In the genomic region with DNA sequence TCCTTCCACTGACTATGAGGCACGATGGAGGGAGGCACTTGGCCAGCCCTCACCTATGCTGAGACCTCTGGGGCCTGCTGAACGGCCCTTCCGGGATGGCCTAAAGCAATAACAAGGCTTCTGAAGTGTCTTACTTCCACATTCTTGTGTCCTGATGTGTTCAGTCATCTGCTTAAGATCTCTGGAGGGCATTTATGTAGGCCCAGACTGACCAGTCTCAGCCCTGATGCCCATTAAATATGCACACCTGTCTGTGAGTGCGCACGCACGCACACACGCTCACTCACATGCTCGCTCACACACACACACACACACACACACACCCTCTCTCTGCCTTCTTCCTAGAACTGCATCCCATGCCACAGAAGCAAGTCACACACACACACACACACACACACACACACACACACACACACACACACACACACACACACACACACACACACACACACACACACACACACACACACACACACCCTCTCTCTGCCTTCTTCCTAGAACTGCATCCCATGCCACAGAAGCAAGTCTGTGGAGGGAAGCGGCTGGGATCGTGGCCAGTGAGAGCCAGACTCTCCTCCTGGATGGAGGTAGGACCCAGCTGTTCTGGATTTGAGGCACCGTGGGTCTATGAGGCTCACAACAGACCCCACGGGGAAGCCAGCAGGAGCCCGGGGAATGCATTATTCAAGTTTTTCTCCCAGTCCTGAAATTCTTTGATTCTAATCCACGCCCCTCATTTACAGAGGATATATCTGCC, we compare ENCODE assay signal across 9 mouse cellular contexts. TPM values are rescaled to one million over a fixed set of nuclear protein-coding genes. Genes with fewer than 3 reads are reported as not detected.
A peak's percentile ranks its signal among the peaks of the same experiment; 100 is the strongest.
DNase-seq lines count a peak whose midpoint lies in the region; ATAC-seq and TF ChIP-seq lines count a peak whose summit lies in the region.
"Had no signal": no experiment of that assay in that cellular context is flagged by ENCODE, and none has a peak within 500 bp of the region (broad histone marks: within the 10 kb centered on the region; RNA-seq: fewer than 3 reads in every experiment).

No protein-coding gene starts in this region.

- DNase-seq in heart, adult 11 months, result no peak
- DNase-seq in liver, postnatal 0 days, result no peak
- no peak for DNase-seq in thymus, postnatal 36 days
- no peak for DNase-seq in urinary bladder, postnatal 25 days (ENCODE audit: low spot score)
- no peak for DNase-seq in frontal cortex, adult 2 months (ENCODE audit: extremely low spot score in 1 of 2, low spot score in 1 of 2)
- DNase-seq: kidney, adult 11 months had no signal

- H3K4me2 ChIP-seq in heart, embryonic 16.5 days (ENCODE audit: low read depth, low read length), result peak overlapping the region; percentile 55; the same call in 1 of the 2 replicates
- H3K4me2 ChIP-seq in embryonic facial prominence, embryonic 13.5 days, result peak overlapping the region; percentile 18; the same call in 1 of the 2 replicates
- H3K4me2 ChIP-seq in liver, postnatal 0 days (ENCODE audit: low read depth, low read length), result no peak overlapping the region

- peak overlapping the region; percentile 99 for H3K27ac ChIP-seq in heart, embryonic 16.5 days (ENCODE audit: low read length)
- peak overlapping the region; percentile 92 for H3K27ac ChIP-seq in embryonic facial prominence, embryonic 13.5 days
- H3K27ac ChIP-seq in liver, postnatal 0 days (ENCODE audit: low read depth), result peak overlapping the region; percentile 72; the same call in 1 of the 2 replicates

- peak overlapping the region; percentile 68 for H3K9ac ChIP-seq in heart, embryonic 16.5 days (ENCODE audit: low read length)
- peak overlapping the region; percentile 52 for H3K9ac ChIP-seq in embryonic facial prominence, embryonic 13.5 days
- H3K9ac ChIP-seq in liver, postnatal 0 days (replicated peaks), result 0 out of 2 replicates have a peak overlapping the region, but pooled peaks have one; percentile 6

- H3K79me3 ChIP-seq in C2C12 (ENCODE audit: low read depth), result no peaks in the 10 kb centered on the region

- WGBS in heart, embryonic 16.5 days, result 55% methylated on average over 14 of the region's 14 CpGs
- 56% methylated on average over 14 of the region's 14 CpGs for WGBS in embryonic facial prominence, embryonic 13.5 days
- WGBS in liver, postnatal 0 days (ENCODE audit: insufficient replicate concordance), result 78% methylated on average over 14 of the region's 14 CpGs

- no peaks in the 10 kb centered on the region for H3K27me3 ChIP-seq in heart, embryonic 16.5 days (ENCODE audit: control insufficient read depth, insufficient read depth, low read length)
- H3K27me3 ChIP-seq in C2C12 (ENCODE audit: control insufficient read depth, insufficient read depth, insufficient read length), result no peaks in the 10 kb centered on the region
- H3K27me3 ChIP-seq in embryonic facial prominence, embryonic 13.5 days, result no peaks in the 10 kb centered on the region
- H3K27me3 ChIP-seq in liver, postnatal 0 days (ENCODE audit: insufficient read depth, low read length), result no peaks in the 10 kb centered on the region

- peak overlapping the region; percentile 68 for H3ac ChIP-seq in C2C12 (ENCODE audit: control insufficient read depth, insufficient read length, low read depth)

- no peak for TF ChIP-seq CTCF in C2C12 (IDR thresholded peaks at IDR 0.05; ENCODE audit: control insufficient read depth, insufficient read depth, insufficient read length)
- TF ChIP-seq CTCF in liver, postnatal 0 days (IDR thresholded peaks at IDR 0.05; ENCODE audit: low read depth), result no peak

- peaks cover 26% of the 10 kb centered on the region for H3K79me2 ChIP-seq in C2C12 (ENCODE audit: control insufficient read depth, insufficient read depth)

- H3K9me3 ChIP-seq in heart, embryonic 16.5 days (replicated peaks; ENCODE audit: control insufficient read depth, low read length), result no peaks in the 10 kb centered on the region
- H3K9me3 ChIP-seq in embryonic facial prominence, embryonic 13.5 days, result no peaks in the 10 kb centered on the region
- no peaks in the 10 kb centered on the region for H3K9me3 ChIP-seq in liver, postnatal 0 days (ENCODE audit: low read length)

- no peak for TF ChIP-seq EP300 in liver, postnatal 0 days (IDR thresholded peaks at IDR 0.05; ENCODE audit: low read depth)

- H3K36me3 ChIP-seq in heart, embryonic 16.5 days (ENCODE audit: control insufficient read depth, insufficient read depth), result no peaks in the 10 kb centered on the region
- H3K36me3 ChIP-seq in C2C12 (ENCODE audit: control insufficient read depth, insufficient read depth), result no peaks in the 10 kb centered on the region
- no peaks in the 10 kb centered on the region for H3K36me3 ChIP-seq in embryonic facial prominence, embryonic 13.5 days
- H3K36me3 ChIP-seq in liver, postnatal 0 days (replicated peaks; ENCODE audit: insufficient read depth, low read length), result no peaks in the 10 kb centered on the region

- H3K4me3 ChIP-seq in heart, embryonic 16.5 days (ENCODE audit: low read length), result no peak overlapping the region
- H3K4me3 ChIP-seq in C2C12 (ENCODE audit: insufficient read depth, poor library complexity, severe bottlenecking), result no peak overlapping the region
- no peak overlapping the region for H3K4me3 ChIP-seq in embryonic facial prominence, embryonic 13.5 days
- H3K4me3 ChIP-seq in liver, postnatal 0 days (ENCODE audit: low read depth, low read length), result no peak overlapping the region

- H3K4me1 ChIP-seq in heart, embryonic 16.5 days (ENCODE audit: control insufficient read depth, insufficient read depth, low read length), result peaks cover 69% of the 10 kb centered on the region
- H3K4me1 ChIP-seq in embryonic facial prominence, embryonic 13.5 days, result peaks cover 68% of the 10 kb centered on the region
- H3K4me1 ChIP-seq in liver, postnatal 0 days (ENCODE audit: insufficient read depth), result peaks cover 67% of the 10 kb centered on the region

- ATAC-seq in heart, embryonic 16.5 days (replicated peaks; ENCODE audit: extremely low read depth, insufficient read depth, low FRiP score), result no peak
- no peak for ATAC-seq in embryonic facial prominence, embryonic 13.5 days (ENCODE audit: insufficient number of reproducible peaks, insufficient read depth, low FRiP score, low TSS enrichment, low read depth)
- no peak for ATAC-seq in liver, postnatal 0 days

TF ChIP-seq in C2C12, 6 proteins besides CTCF, POLR2A, EP300 and RAD21:
- TF ChIP-seq CEBPB (IDR thresholded peaks at IDR 0.05; ENCODE audit: low read depth) (no peak), MAX (IDR thresholded peaks at IDR 0.05) (no peak), USF1 (IDR thresholded peaks at IDR 0.05; ENCODE audit: low read depth) (no peak), MYOD1 (IDR thresholded peaks at IDR 0.05; ENCODE audit: control insufficient read depth, insufficient read length, low read depth) (peak; percentile 74), MYOG (IDR thresholded peaks at IDR 0.05; ENCODE audit: control insufficient read depth, extremely low read depth, insufficient read length) (no peak)

RNA-seq across cellular contexts. Expression of a gene that starts 37.9 kb away (rescaled TPM):
- 62.1 and 66.6 TPM in 2 replicates for polyA plus RNA-seq in heart, embryonic 16.5 days (2015; fragmentation: Nextera tagmentation; extraction: Ambion mirVana)
- 69.6 TPM for polyA plus RNA-seq in C2C12 (2012; fragmentation: generic; extraction: Trizol)
- polyA plus RNA-seq in embryonic facial prominence, embryonic 13.5 days (2015; fragmentation: Nextera tagmentation; extraction: Ambion mirVana), result 73.0 and 75.3 TPM in 2 replicates
- polyA plus RNA-seq in liver, postnatal 0 days (2015; fragmentation: Nextera tagmentation; extraction: Ambion mirVana), result 16.9 and 17.0 TPM in 2 replicates
- 111 and 120 TPM in 2 replicates for polyA plus RNA-seq in frontal cortex, adult 2 months (2012; rRNA removed)

Comparison
In these comparisons a context has a peak if more than half of its experiments do, and no peak if none do; other contexts are left out.
1. H3K9ac ChIP-seq: peak in every context shown above with its lines; median percentile 68 in heart, embryonic 16.5 days; 52 in embryonic facial prominence, embryonic 13.5 days; 6 in liver, postnatal 0 days.